Mouse (Mus musculus): Measurements from ENCODE around the gene Syncrip. TPM values are rescaled to one million over a fixed set of nuclear protein-coding genes. Genes with fewer than 3 reads are reported as not detected.

Gene Syncrip
- polyA plus RNA-seq, 1 experiment: 75.7 TPM

GRCm38 (mm10) chr9:88416752-88417151 lies 65.6 kb downstream of the Syncrip start:
- no peak for DNase-seq (ENCODE audit: low read depth)
- TF ChIP-seq CTCF (IDR thresholded peaks at IDR 0.05; ENCODE audit: borderline replicate concordance, extremely low read depth, insufficient read depth, insufficient read length) (no peak), POLR2A (IDR thresholded peaks at IDR 0.05; ENCODE audit: borderline replicate concordance, extremely low read depth, insufficient read depth, insufficient read length, poor library complexity, severe bottlenecking) (no peak)

- TF ChIP-seq POLR2A (IDR thresholded peaks at IDR 0.05; ENCODE audit: borderline replicate concordance, extremely low read depth, insufficient read depth, insufficient read length, poor library complexity, severe bottlenecking): no peak
- TF ChIP-seq CTCF (IDR thresholded peaks at IDR 0.05; ENCODE audit: borderline replicate concordance, extremely low read depth, insufficient read depth, insufficient read length): no peak
- DNase-seq (ENCODE audit: low read depth): no peak
These were observed 72.4 kb downstream of the Syncrip start for GRCm38 (mm10) chr9:88409978-88410377.

GRCm38 (mm10) chr9:88404515-88404914 lies 77.9 kb downstream of the Syncrip start:
- no peak for TF ChIP-seq POLR2A (IDR thresholded peaks at IDR 0.05; ENCODE audit: borderline replicate concordance, extremely low read depth, insufficient read depth, insufficient read length, poor library complexity, severe bottlenecking)
- TF ChIP-seq CTCF (IDR thresholded peaks at IDR 0.05; ENCODE audit: borderline replicate concordance, extremely low read depth, insufficient read depth, insufficient read length): no peak
- DNase-seq (ENCODE audit: low read depth): no peak

GRCm38 (mm10) chr9:88404088-88404487 lies 78.3 kb downstream of the Syncrip start:
- TF ChIP-seq CTCF (IDR thresholded peaks at IDR 0.05; ENCODE audit: borderline replicate concordance, extremely low read depth, insufficient read depth, insufficient read length) (no peak), POLR2A (IDR thresholded peaks at IDR 0.05; ENCODE audit: borderline replicate concordance, extremely low read depth, insufficient read depth, insufficient read length, poor library complexity, severe bottlenecking) (no peak)
- peak; percentile 3 for DNase-seq (ENCODE audit: low read depth)

GRCm38 (mm10) chr9:88398461-88398860 lies 83.9 kb downstream of the Syncrip start:
- peak; percentile 11 for DNase-seq (ENCODE audit: low read depth)
- TF ChIP-seq CTCF (IDR thresholded peaks at IDR 0.05; ENCODE audit: borderline replicate concordance, extremely low read depth, insufficient read depth, insufficient read length) (no peak), POLR2A (IDR thresholded peaks at IDR 0.05; ENCODE audit: borderline replicate concordance, extremely low read depth, insufficient read depth, insufficient read length, poor library complexity, severe bottlenecking) (no peak)

Other genes with a start within 250 kb of the Syncrip start
- gene Nt5e, start 155.4 kb downstream of the Syncrip start, polyA plus RNA-seq (2012; rRNA removed): 1.7 and 2.5 TPM in 2 replicates
- 30.4 and 30.6 TPM in 2 replicates for gene Snx14, start 43.6 kb downstream of the Syncrip start, polyA plus RNA-seq (2012; rRNA removed)
- 0.86 and 0.88 TPM in 2 replicates for gene Gm20537, start 26.0 kb downstream of the Syncrip start, polyA plus RNA-seq (2012; rRNA removed)
- gene Zfp949, start 65.4 kb upstream of the Syncrip start, polyA plus RNA-seq (2012; rRNA removed): 11.0 and 13.9 TPM in 2 replicates
- gene Trim43a, start 98.3 kb upstream of the Syncrip start, polyA plus RNA-seq (2012; rRNA removed): 0.05 and 0.51 TPM in 2 replicates
- 25.1 and 26.0 TPM in 2 replicates for gene Mthfsl, start 237.7 kb upstream of the Syncrip start, polyA plus RNA-seq (2012; rRNA removed)
- 0.14 TPM in 1 of 2 replicates, not detected in the other for gene Bcl2a1d, start 249.3 kb upstream of the Syncrip start, polyA plus RNA-seq (2012; rRNA removed)

Data from brain, embryonic 14.5 days (tissue).